18 mouse cellular contexts compared by ENCODE assay signal in genomic region chr5:44166866-44167265, GRCm38 (mm10).
"Had no signal": no experiment of that assay in that cellular context is flagged by ENCODE, and none has a peak within 500 bp of the region (broad histone marks: within the 10 kb centered on the region; RNA-seq: fewer than 3 reads in every experiment).

No protein-coding gene starts in this region.

- H3K27ac ChIP-seq: liver, embryonic 13.5 days; liver, embryonic 15.5 days; macrophage; midbrain, embryonic 13.5 days; midbrain, embryonic 15.5 days; neural tube, embryonic 13.5 days; stomach, embryonic 15.5 days; stomach, postnatal 0 days had no signal

- H3K9me3 ChIP-seq: liver, embryonic 13.5 days; liver, embryonic 15.5 days; megakaryocyte, embryonic 14.5 days; midbrain, embryonic 13.5 days; midbrain, embryonic 15.5 days; neural tube, embryonic 13.5 days; stomach, embryonic 15.5 days had no signal

- ATAC-seq: liver, postnatal 0 days; midbrain, embryonic 13.5 days; midbrain, embryonic 15.5 days had no signal

- H3K4me3 ChIP-seq: liver, embryonic 13.5 days; liver, embryonic 15.5 days; megakaryocyte, embryonic 14.5 days; midbrain, embryonic 13.5 days; midbrain, embryonic 15.5 days; neural tube, embryonic 13.5 days; stomach, embryonic 15.5 days had no signal

- H3K4me2 ChIP-seq: liver, embryonic 11.5 days; liver, embryonic 13.5 days; liver, embryonic 15.5 days; midbrain, embryonic 11.5 days; midbrain, embryonic 13.5 days; midbrain, embryonic 15.5 days; neural tube, embryonic 13.5 days; stomach, embryonic 15.5 days had no signal

- DNase-seq: liver; liver, embryonic 13.5 days; liver, postnatal 0 days; lung, postnatal 10 days; right cerebral cortex, postnatal 14 days; thymus, adult 2 months; thymus, postnatal 25 days; thymus, postnatal 4 days had no signal

- H3K9ac ChIP-seq: liver, embryonic 13.5 days; liver, embryonic 15.5 days; liver, postnatal 0 days; midbrain, embryonic 13.5 days; midbrain, embryonic 15.5 days; neural tube, embryonic 13.5 days; stomach, embryonic 15.5 days had no signal

- H3K4me1 ChIP-seq: liver, embryonic 13.5 days; liver, embryonic 15.5 days; midbrain, embryonic 13.5 days; midbrain, embryonic 15.5 days; neural tube, embryonic 13.5 days; stomach, embryonic 15.5 days had no signal

- H3K36me3 ChIP-seq: midbrain, embryonic 13.5 days; midbrain, embryonic 15.5 days; stomach, embryonic 15.5 days had no signal

- H3K27me3 ChIP-seq: liver, embryonic 13.5 days; liver, embryonic 15.5 days; megakaryocyte, embryonic 14.5 days; midbrain, embryonic 13.5 days; midbrain, embryonic 15.5 days; neural tube, embryonic 13.5 days; stomach, embryonic 15.5 days had no signal
